Mouse (Mus musculus) liver, embryonic 14.5 days (tissue): Measurements from ENCODE around the gene Pitpna. TPM values are rescaled to one million over a fixed set of nuclear protein-coding genes. Genes with fewer than 3 reads are reported as not detected.

ENCODE experiments used
- ATAC-seq: fragments of 200-750 bp; cut with Nextera tagmentation; 2 replicates; pipeline ENCODE4 v1.8.0; 2017; ENCODE audit warnings: moderate number of reproducible peaks, mild to moderate bottlenecking, moderate library complexity; ENCODE audit not compliant: insufficient read depth
- DNase-seq, 3 experiments: peaks; one replicate each; pipeline ENCODE4 v3.0.0-alpha.2; 2012 to 2013; ENCODE audit warnings: low read depth in 3 of 3, low spot score in 3 of 3
- H3K27ac ChIP-seq: fragments of 300-500 bp; sonication (generic); 2 replicates; pipeline ENCODE4 v1.5.1; 2014; ENCODE audit warnings: moderate library complexity, mild to moderate bottlenecking, control low read depth, inconsistent platforms
- H3K27me3 ChIP-seq: fragments of 300-500 bp; sonication (generic); 2 replicates; pipeline ENCODE4 v1.6.1; 2014; ENCODE audit warnings: mild to moderate bottlenecking, low read length, moderate library complexity; ENCODE audit not compliant: control insufficient read depth, insufficient read depth
- H3K36me3 ChIP-seq: fragments of 300-500 bp; sonication (generic); replicated peaks from 2 replicates; pipeline ENCODE4 v1.6.1; 2014; ENCODE audit warnings: low read depth; ENCODE audit not compliant: control insufficient read depth, insufficient read depth
- H3K4me1 ChIP-seq, 2 experiments: fragments of 200-500 bp in 1 of 2; fragments of 300-500 bp in 1 of 2; sonication (generic) in 1 of 2; replicated peaks; 2 replicates each; pipeline ENCODE4 v1.6.1; 2012 to 2014; ENCODE audit warnings: antibody characterized with exemption in 1 of 2, inconsistent platforms in 1 of 2, low read length in 1 of 2; ENCODE audit not compliant: control insufficient read depth in 2 of 2, insufficient read depth in 2 of 2
- H3K4me2 ChIP-seq: fragments of 300-500 bp; sonication (generic); 2 replicates; pipeline ENCODE4 v1.6.1; 2014; ENCODE audit warnings: low read depth, mild to moderate bottlenecking, control low read depth, moderate library complexity
- H3K4me3 ChIP-seq, 2 experiments: fragments of 200-500 bp in 1 of 2; fragments of 300-500 bp in 1 of 2; sonication (generic) in 1 of 2; 2 replicates each; pipeline ENCODE4 v1.5.1; 2012 to 2014; ENCODE audit warnings: low read depth in 2 of 2, low read length in 2 of 2, mild to moderate bottlenecking in 2 of 2, control low read depth in 1 of 2, inconsistent platforms in 1 of 2, moderate library complexity in 1 of 2; ENCODE audit not compliant: insufficient read depth in 1 of 2
- H3K9ac ChIP-seq: fragments of 300-500 bp; sonication (generic); replicated peaks from 2 replicates; pipeline ENCODE4 v1.6.1; 2014; ENCODE audit warnings: mild to moderate bottlenecking, control low read depth, moderate library complexity
- H3K9me3 ChIP-seq: fragments of 300-500 bp; sonication (generic); 2 replicates; pipeline ENCODE4 v1.6.1; 2016; ENCODE audit warnings: low read length, mixed read lengths; ENCODE audit not compliant: control insufficient read depth
- CTCF ChIP-seq: IDR thresholded peaks from 2 replicates; pipeline ENCODE4 v1.5.1; 2016; ENCODE audit warnings: antibody characterized with exemption, low read depth, control low read depth
- EP300 ChIP-seq: IDR thresholded peaks from 2 replicates; pipeline ENCODE4 v1.6.1; 2016; ENCODE audit warnings: antibody characterized with exemption, low read depth
- WGBS: fragments of 180-500 bp; shearing (Covaris S2); extraction: QIAGEN DNeasy Blood & Tissue Kit; methylation state at CpG from one replicate; pipeline ENCODE4 v1.1.7; 2014; ENCODE audit not compliant: insufficient replicate concordance; 5-methylcytosine and 5-hydroxymethylcytosine counted together
- polyA plus RNA-seq, 2 experiments: library from polyadenylated mRNA; depleted of rRNA in 1 of 2; stranded (reverse) in 1 of 2; unstranded in 1 of 2; fragments of >200 nt; fragmentation: Nextera tagmentation in 1 of 2; extraction: Ambion mirVana in 1 of 2; gene quantifications; 2 replicates each; pipeline versions ENCODE4 v1.2.1 to v1.2.3; 2012 to 2014

Gene Pitpna
- polyA plus RNA-seq (2012; rRNA removed) (18.1 and 25.5 TPM in 2 replicates), polyA plus RNA-seq (2014; fragmentation: Nextera tagmentation; extraction: Ambion mirVana) (32.3 and 35.4 TPM in 2 replicates)

- peak within 1 kb of the TSS; percentile 29 for H3K27ac ChIP-seq
- H3K4me1 ChIP-seq: peaks cover 10 to 14% of the 10 kb centered on the region in 2 experiments
- H3K9me3 ChIP-seq: no peaks in the 10 kb centered on the region
- peak within 1 kb of the TSS; percentile 70 to 84 for H3K4me3 ChIP-seq
- H3K4me2 ChIP-seq: peak within 1 kb of the TSS; percentile 94
- peaks cover 2% of the 10 kb centered on the region; the same call in 1 of the 2 replicates for H3K36me3 ChIP-seq
- H3K27me3 ChIP-seq: no peaks in the 10 kb centered on the region
- ATAC-seq: peak; percentile 91
- peak within 1 kb of the TSS; percentile 85 for H3K9ac ChIP-seq
- TF ChIP-seq CTCF: 0 out of 2 replicates have a peak, but pooled peaks have one; percentile 20
- no peak for TF ChIP-seq EP300
- WGBS: 3% methylated on average over 49 of the region's 49 CpGs
- DNase-seq: peak; percentile 80 to 82 (median 82)
These were observed at the start of gene Pitpna for GRCm38 (mm10) chr11:75587493-75588284. Gene Pitpna (plus strand): TSS chr11:75588097.

GRCm38 (mm10) chr11:75538184-75538969 is 49.5 kb upstream of the Pitpna start:
- H3K9me3 ChIP-seq: no peaks in the 10 kb centered on the region
- no peaks in the 10 kb centered on the region for H3K36me3 ChIP-seq
- WGBS: 59% methylated on average over 9 of the region's 9 CpGs
- DNase-seq (no peak), ATAC-seq (no peak)
- TF ChIP-seq EP300: no peak
- TF ChIP-seq CTCF: no peak
- no peak overlapping the region for H3K9ac ChIP-seq
- H3K4me3 ChIP-seq: no peak overlapping the region
- H3K27me3 ChIP-seq: peaks cover under 1% of the 10 kb centered on the region; the same call in 1 of the 2 replicates
- no peak overlapping the region for H3K27ac ChIP-seq
- peaks cover 5 to 26% of the 10 kb centered on the region in 2 experiments for H3K4me1 ChIP-seq
- no peak overlapping the region for H3K4me2 ChIP-seq

GRCm38 (mm10) chr11:75538970-75539299 is 49.0 kb upstream of the Pitpna start:
- 68% methylated on average over 13 of the region's 13 CpGs for WGBS
- Histone ChIP-seq H3K9ac (no peak overlapping the region), H3K36me3 (no peaks in the 10 kb centered on the region), H3K4me2 (no peak overlapping the region), H3K4me3 (no peak overlapping the region), H3K27me3 (no peaks in the 10 kb centered on the region), H3K4me1 (peaks cover 5 to 26% of the 10 kb centered on the region in 2 experiments), H3K27ac (no peak overlapping the region), H3K9me3 (no peaks in the 10 kb centered on the region)
- DNase-seq: no peak
- no peak for ATAC-seq
- TF ChIP-seq CTCF (no peak), EP300 (no peak)

- H3K27ac ChIP-seq: no peak overlapping the region
- ATAC-seq: no peak
These were observed 47.7 kb upstream of the Pitpna start for GRCm38 (mm10) chr11:75540209-75540608.

More at GRCm38 (mm10) chr11:75540209-75540608, 47.7 kb upstream of the Pitpna start:
- Histone ChIP-seq H3K9ac (no peak overlapping the region), H3K36me3 (no peaks in the 10 kb centered on the region), H3K4me1 (peaks cover 3 to 20% of the 10 kb centered on the region in 2 experiments), H3K4me3 (no peak overlapping the region), H3K4me2 (no peak overlapping the region), H3K9me3 (no peaks in the 10 kb centered on the region), H3K27me3 (no peaks in the 10 kb centered on the region)
- no peak for DNase-seq
- 77% methylated on average over 8 of the region's 8 CpGs for WGBS
- TF ChIP-seq CTCF: no peak
- TF ChIP-seq EP300: no peak
